Mouse (Mus musculus) right cerebral cortex, postnatal 10 days (tissue): Measurements from ENCODE around the gene Snx15.

ENCODE experiments used
- DNase-seq, 2 experiments: peaks; one replicate each; pipeline ENCODE4 v3.0.0; 2021; ENCODE audit warnings: low spot score in 2 of 2

Gene Snx15

DNA sequence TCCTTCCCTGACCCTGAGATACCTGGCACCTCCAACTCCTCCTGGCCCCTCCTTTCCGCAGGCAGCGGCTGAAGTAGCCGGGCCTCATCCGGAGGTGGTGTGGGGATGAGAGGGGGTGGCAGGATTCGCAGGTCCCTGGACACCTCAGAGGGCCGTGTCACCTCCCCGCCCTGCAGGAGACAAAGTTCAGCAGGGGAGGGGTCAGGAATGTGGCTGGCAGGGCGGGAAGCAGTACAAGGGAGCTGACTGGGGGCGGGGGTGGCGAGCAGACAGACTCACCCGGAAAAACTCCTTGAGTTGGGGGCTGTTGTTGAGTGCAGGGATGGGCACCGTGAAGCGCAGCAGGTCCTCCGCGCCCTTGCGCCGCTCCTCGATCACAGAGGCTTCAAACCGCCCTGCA lies 6.3 kb downstream of the Snx15 start:
- DNase-seq, result no peak

DNA sequence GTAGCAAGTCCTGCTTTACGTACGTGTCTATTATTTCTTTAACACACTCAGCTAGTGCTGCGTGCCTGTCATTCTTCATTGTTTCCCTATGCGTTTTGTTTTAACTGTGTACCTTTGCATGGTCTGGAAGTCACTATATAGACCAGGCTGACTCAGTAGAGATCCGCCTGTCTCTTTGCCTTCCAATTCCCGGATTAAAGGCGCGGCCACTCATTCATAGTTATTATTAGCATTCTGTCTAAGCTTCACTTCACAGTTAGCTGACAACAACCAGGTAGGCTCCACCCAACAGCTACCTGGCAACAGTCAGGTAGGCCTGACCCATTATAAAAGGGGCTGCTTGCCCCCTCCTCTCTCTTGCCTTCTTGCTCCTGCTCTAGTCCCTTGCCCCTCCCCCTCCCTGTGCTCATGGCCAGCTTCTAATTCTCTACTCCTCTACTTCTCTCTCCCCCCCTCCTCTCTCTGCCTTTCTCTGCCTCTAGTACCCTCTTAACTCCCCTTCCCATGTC lies 9.4 kb downstream of the Snx15 start:
- DNase-seq, result peak; percentile 47 to 59

DNA sequence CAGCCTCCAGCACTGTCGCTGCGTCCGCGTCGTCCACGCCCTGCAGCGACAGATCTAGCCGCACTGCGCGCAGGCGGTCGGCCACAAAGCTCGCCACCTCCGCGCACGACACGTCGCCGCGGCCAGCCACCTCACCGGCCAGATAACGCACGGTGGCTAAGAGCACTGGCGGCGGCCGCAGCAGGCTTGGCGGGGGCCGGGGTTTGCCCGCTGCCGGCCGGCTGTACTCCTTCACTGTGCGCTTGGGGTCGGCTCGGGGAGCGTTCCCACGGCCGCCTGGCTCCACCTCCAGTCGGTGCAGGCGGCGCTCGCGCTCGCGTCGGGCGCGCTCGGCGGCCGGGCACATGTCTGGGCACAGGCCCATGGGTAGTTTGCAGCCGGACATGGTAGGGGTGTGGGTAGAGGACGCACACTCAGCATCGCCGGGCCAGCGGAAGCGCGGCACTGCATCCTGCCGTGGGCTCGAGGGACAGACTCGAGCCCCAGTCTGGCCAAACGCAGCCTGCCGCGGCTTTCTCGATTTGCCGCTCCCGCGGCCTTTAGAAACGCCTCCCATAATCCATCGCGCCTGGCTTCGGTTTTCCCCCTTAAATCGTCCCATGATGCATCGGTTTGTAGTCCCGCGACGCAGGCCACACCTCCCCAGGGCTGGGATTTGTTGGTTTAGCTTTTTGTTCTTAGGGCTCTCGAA lies 10.0 kb downstream of the Snx15 start, which contains the start of gene Sac3d1:
TSS of gene Sac3d1 (minus strand) at position 665 of the 691 bp plus-strand sequence.
- peak; percentile 94 for DNase-seq

DNA sequence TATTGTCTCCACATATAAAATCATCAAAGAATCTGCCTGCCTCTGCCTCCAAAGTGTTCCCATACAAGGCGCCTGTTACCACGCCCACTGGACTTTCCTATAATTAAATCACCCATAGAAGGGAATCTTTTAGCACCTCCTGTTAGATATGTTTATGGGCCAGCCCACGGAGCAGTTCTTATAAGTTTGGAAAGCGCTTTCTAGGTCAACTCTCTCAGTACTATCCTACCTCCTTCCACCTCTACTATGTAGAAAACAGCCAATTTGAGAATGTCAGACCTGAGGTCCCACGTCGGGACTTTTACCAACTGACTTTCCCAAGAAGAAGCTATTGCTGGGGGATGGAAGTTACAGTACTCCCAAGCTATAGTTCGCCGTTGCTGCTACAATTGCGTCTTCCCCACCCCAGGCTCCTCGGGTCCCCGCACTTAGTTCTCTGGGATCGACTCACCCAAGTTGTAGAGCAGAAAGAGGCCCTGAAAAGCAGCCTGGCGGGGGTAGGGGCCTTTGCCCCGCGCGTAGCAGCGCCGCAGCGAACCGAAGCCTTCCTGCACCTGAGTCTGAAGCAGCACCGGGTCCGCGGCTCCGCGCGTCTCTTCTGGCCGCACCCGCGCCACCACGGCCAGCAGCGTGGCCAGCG lies 10.6 kb downstream of the Snx15 start:
- DNase-seq, result peak in 1 of 2 experiments; percentile 28

DNA sequence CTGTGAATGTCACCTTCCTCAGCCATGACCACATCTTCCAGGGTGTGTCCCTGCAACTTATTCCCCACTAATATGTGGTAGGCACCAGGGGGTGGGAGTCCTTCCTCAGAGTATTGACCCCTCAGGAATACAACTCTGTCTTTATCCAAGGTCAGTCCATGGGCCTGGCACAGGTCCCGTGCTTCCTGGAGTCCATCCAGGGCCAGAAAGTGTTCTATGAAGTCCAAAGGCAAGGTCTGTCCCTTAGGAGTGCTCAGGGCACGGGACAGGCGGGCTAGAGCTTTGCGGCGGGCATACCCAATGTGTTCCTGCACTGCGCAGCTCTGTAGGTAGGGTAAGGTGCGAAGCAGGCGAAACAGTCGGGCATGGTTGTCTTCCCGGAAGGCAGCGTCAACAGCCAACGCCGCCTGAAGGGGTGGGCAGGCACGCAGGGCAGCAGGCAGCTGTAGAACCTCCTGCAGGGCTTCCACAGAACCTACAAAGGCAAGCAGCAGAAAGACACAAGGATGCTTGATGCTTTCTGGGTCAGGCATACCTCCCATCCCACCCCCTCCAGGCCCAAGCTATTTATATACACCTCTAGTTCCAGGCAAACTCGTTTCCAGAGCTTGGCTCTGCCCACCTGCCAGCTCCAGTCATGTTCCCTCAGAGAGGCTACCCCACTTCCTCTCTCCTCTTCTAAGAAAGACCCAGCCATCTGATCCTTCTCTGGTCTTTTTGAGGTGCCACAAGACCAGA lies 11.8 kb downstream of the Snx15 start:
- peak in 1 of 2 experiments; percentile 41 for DNase-seq

DNA sequence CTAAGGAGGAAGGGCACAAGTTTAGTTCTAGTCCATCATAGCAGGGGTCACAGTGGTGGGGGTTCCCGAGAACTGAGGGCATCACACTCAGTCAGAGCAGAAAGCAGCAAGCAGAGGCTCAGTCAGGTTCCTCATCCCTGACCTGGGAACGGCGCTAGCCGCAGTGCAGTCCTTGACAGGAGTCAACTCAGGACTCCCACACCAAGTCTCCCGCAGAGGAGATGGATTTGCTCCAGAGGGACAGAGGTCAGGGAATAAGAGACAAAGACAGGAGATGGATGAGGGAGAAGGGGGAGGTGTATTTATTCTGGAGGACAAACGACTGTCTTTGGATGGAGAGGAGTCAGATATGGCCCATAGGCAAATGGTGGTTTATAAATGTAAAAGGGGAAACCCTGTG lies 15.0 kb downstream of the Snx15 start:
- no peak for DNase-seq

DNA sequence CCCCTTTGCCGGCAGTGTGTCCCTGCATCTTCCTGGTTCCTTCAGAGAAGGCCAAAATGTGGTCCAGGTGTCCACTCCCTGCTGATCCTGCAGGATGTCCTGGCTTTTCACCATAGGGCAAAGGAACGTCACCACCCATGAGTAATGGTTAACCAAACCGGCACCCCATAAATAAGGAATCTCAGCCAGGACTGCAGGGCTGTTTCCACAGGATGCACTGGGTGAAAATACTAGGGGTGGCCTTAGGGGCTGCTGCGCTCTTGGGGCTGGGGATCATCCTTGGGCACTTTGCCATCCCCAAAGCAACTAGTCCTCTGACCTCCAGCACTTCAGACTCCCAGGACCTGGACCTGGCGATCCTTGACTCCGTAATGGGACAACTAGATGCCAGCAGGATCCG lies 22.5 kb downstream of the Snx15 start, which contains the start of gene Naaladl1:
TSS of gene Naaladl1 (plus strand) at position 197 of the 400 bp plus-strand sequence.
- no peak for DNase-seq

DNA sequence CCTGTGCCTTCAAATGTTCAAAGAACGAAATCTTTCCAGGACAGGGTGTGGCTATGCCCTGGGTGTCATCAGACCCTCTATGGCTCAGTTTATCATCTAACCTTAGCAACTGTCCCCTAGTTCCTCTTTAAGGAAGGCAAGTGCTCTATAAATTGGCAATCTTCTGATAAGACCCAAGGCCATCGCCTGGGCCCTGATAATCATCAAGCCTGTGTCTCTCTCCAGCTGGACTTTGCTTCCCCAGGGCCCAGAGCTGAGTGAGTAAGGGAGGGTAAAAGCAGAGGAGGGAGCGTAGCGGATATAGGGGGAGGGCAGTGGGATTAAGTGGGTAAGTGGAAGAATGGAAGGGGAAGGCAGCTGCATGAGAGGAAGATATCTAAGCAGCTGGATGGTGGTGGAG lies 23.6 kb downstream of the Snx15 start:
- DNase-seq, result no peak

DNA sequence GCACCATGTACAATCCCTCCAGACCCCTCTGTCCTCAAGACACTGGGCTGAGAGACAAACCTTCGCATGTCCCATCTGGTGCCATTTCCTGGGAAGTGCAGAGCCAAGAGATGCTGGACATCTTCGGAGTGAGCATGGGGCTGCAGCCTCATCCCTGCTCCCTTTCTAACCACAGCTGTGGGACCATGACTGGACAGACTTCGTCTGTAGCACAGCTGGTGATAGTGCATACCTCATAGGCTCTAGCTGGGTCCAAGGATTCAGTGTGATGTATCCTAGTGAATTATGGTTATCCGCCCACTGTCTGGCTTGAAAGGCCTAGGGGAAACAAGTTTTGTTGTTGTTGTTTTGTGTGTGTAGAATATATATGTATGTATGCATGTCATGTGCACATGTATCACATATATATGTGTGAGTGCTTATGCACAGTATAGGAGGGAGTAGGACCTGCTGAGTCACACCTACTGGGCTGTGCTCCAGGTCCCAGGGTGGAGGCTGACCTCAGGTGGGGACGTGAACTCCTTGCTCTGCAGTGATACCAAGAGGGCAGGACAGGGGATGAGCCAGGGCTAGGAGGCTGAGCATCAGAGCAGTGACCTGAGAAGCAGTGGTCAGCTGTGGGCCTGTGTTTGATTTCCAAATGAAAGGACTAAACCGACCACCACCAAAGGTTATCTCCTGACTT lies 25.8 kb downstream of the Snx15 start:
- DNase-seq, result no peak

DNA sequence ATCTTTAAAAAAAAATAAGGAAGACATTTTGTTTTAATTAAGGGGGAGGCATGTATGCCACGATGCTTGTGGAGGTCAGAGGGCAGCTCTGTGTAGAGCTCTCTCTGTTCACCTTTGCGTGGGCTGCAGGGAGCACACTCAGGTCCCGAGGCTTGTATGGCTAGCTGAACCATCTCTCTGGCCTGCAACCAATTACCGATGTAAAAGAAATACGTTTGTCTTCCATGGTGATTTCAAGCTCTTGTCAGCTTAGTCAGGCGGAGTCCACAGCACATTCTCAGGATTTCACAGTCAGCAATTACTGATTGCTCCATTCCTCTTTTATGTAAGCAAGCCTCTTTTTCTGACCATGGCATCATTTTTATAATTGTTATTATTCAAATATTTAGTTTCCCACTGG lies 26.9 kb downstream of the Snx15 start:
- DNase-seq, result no peak

DNA sequence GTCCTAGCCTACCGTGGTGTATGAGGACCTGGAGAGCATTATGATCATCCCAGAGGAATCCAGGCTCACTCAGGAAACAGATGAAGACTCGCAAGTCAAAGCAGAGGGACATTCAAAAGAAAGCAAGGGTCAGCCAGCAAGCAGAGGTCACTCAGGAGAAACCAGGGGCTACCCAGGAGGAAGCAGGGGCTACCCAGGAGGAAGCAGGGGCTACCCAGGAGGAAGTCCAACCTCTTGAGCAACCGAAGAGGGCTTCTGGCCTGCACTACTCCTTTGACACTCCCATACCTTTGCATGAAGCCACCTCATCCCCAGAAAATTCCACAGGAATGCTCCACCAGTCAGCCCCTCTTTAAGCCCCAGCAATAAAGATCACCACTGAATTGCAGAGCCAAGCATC lies 30.3 kb downstream of the Snx15 start:
- DNase-seq, result no peak

DNA sequence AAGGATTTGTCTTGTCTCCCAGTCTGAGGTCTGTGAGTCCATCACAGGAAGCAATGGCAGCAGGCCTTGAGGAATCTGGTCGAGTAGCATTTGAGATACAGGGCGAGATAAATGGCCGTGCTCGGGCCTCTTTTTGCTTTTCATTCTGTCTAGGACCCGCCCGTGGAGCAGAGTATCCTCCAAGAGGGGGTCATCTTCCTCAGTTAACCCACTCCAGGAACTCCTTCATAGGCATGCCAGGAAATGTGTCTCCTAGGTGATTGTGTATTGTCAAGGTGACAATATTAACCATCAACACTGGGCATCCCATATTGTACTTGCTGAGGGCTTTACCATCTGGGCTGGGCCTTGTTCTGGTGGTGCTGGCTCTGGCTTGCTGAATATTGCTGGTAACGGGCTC lies 34.0 kb downstream of the Snx15 start, which contains the start of gene AC131692.1:
TSS of gene AC131692.1 (plus strand) at position 301 of the 400 bp plus-strand sequence.
- DNase-seq, result no peak

DNA sequence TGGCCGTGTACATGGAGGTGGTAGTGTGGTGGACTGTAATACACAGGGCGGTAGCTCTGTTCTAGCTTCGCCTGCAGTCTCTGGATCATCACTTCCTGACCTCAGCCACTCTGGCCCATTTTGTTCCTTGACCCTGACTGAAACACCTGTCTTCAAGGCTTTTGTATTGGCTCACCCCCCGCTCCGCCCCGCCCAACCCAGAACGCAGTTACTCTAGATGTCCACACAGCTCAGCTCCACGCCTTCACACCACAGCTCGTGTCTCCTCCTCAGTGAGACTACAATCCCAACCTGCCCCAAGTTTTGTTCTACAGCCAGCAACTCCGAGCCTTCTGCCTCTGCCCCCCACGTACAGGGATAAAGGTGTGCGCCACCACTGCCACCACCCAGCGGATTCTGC lies 39.3 kb downstream of the Snx15 start:
- DNase-seq, result peak in 1 of 2 experiments; percentile 18

DNA sequence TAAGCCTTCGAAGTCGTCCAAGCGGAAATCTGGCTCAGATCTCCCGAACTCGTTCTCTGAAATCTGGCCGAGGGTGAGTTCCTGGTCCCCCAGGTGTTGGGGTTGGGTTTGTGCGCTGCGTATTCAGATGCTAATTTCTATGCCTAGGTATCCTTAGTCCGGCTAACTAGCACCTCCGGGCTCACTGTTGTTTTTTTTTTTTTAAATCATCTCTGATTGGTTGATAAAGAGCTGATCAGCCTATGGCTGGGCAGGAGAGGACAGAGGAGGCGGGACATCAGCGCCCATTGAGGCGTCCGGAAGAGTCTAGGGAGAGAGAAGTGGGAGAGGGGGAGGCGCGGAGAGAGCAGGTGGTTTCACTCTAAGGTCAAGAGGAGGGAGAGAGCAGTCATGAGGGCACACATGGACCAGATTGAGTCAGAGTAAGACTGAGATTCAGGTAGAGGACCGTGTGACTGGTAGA lies 42.7 kb downstream of the Snx15 start:
- DNase-seq, result peak; percentile 63 to 64

DNA sequence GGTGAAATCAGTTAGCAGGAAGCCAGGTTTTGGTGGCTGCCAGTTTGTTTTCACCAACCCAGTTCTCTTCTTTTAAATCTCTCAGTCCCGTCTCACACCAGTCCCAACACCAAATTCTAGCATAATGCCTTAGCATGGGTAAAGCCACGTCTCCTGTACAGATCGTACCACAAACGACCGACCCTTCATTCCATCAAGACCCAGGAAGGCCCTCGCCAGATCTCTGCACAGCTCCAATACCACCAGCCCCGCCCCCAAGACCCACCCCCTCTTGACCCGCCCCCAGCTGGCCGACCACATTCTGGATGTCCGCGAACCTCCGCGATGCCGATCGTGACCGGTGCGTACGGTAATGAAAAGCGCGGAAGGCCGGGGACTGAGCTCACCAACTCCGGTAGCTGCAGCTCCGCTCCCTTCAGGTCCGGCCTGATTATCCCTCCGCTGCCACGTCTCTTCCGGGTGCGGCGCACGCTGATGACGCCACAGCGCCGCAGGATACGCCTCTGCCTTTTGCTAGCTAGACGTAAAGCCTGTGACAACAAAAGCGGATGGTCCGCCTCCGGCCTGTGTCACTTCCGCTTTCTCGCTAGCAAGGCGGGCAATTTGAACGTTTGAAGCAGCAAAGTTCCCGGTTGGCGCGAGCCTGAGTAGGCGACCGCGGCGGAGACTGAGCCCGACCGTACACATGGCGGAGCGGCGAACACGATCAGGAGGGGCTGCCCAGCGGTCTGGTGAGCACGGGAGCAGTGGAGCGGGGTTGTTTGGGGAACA lies 43.4 kb downstream of the Snx15 start, which contains the start of the genes Zfpl1 and Cdca5:
TSS of gene Zfpl1 (minus strand) at position 479 of the 771 bp plus-strand sequence.
TSS of gene Cdca5 (plus strand) at position 506 of the 771 bp plus-strand sequence.
- DNase-seq, result peak; percentile 98 to 99

DNA sequence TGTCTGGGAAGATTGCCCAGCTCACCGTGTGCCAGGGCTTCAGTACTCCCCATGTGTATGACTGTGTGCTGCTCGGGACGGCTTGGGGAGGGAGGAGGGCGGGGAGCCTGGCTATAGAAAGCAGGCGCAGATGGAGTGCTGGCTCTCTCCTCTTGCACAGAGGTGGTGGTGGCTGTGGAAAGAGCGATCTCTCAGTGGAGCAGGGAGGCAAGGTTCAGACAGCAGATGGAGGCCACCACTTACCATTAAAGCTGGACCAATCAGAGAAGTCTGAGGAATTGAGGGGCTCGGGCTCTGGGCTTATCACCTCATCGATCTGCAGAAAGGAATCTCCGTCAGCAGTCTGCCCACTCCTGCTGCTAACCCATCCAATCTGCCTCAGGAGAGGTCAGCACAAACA lies 45.9 kb downstream of the Snx15 start, which contains the start of gene Gm28374:
TSS of gene Gm28374 (minus strand) at position 101 of the 400 bp plus-strand sequence.
- no peak for DNase-seq

DNA sequence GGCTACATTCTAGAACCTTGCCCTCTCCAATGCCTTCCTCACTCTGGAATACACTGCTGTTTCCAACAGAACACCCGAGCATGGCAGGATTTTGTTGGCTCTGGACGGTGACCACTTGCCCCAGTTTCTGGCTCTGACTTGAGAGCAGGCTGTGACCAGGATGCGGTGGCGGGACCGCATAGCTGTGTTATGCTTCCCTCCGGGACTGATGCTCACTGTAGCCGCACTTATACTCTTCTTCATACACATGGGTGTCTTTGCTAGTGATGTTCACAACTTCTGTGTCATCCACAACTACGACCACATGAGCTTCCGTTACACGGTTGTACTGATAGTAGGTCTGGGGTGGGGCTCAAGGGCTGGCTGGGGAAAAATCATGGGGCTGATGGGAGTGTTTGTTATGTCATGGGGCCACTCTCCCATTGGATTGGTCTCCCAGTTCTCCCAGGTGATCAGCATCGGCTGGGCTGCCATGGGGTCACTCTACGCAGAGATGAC lies 48.1 kb downstream of the Snx15 start, which contains the start of gene Tmem262:
TSS of gene Tmem262 (plus strand) at position 51 of the 498 bp plus-strand sequence.
- no peak for DNase-seq

DNA sequence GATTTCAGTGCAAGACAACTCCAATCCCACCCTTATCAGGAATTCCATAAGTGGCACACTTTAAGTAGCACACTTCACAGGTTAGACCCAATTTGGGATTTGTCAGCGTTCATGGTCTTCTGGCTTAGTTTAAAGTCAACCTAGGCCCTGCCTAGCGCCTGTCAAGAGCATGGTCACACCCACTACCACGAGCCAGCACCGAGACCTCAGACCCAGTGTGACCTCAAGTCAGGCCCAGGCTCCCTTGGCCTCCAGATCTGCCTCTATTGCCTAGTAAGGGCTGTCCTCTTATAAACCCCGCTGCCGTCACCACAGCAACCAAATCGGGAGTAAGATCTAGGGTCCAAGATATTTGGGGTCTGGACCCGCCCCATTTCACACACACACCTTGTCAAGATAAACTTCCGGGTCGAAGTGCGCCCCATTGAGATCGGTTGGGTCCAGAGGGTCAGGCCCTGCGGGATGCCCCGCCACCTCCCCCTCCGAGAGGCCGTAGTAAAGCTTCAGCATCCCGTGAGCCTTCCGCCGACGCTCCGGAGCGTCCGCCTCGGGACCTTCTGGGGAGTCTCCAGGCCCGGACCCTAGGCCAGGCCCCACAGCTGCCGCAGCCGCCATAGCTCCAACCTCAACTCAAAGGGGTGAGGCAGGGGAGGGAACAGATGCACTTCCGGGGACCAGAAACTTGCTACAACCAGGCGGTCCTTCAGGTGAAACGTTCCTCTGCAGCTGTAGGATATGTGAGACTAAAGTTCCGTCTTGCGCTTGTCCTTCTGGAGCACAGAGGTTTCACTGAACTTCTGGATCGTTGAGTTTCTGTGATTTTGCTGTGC lies 51.3 kb downstream of the Snx15 start, which contains the start of gene Vps51:
TSS of gene Vps51 (minus strand) at position 668 of the 830 bp plus-strand sequence.
- peak; percentile 91 to 94 for DNase-seq

DNA sequence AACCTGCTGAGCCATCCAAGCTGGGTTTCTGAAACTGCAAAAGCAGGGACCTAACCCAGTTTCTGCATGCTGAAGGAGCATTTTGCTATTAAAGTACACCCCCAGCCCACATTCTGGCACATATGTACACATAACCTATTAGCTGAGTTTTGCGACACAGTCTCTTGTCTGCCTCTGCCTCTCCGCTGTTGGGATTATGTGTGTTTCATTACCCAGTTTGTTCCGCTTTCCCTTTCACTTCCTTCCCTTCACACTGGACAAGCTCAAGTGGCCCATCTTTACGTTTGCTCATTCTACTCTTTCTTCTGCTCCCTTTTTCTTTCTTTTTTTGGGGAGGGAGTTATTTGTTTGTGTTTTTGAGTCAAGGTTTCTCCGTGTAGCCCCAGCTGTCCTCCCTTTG lies 54.2 kb downstream of the Snx15 start:
- no peak for DNase-seq
